Mouse (Mus musculus): ENCODE data around the gene Man1a.

The Man1a gene

DNA sequence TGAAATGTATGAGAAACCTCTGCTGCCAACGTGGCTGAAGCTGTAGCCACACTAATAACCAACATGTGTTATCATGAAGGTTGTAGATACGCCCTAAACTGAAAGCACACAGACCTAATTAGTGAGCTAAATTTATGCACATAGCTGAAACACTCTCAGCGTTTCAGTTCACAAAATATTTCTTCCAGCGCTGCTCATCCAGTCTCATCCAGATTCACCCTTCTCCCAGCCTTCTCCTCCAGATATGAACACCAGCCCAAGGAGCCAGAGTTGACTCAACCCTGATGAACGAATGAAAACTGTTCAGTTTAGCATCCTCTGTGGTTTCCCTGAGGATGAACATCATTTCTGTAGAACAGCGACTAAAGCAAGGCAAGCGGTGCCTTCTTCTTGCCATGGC, 15.8 kb downstream of the Man1a start:
- no peak for DNase-seq

DNA sequence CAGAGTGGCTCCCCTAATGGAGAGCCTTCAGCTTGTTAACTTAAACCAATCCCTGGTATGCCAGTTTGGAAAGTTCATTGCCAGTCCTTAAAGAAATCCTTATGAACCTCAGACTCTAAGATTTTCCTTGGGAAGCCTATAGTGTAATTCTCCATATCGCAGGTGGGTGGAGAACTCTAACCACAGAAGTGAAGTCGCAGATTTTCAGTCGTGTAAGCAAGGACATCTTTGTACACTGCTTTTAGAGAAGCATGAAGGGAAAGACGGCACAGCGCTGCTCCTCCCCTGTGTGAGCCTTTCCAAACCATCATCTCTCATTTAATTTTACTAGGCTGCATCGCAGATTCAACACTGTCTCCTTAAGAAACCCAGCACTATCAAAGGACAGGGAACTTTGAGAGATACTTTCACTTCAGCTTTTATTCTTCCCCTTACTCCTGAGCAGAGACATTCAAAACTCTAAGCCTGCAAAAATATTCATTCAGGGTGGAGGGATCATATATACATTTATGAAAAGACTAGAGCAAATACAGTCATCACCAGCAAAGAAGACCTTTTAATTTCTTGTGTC, 16.6 kb downstream of the Man1a start:
- DNase-seq, result no peak

DNA sequence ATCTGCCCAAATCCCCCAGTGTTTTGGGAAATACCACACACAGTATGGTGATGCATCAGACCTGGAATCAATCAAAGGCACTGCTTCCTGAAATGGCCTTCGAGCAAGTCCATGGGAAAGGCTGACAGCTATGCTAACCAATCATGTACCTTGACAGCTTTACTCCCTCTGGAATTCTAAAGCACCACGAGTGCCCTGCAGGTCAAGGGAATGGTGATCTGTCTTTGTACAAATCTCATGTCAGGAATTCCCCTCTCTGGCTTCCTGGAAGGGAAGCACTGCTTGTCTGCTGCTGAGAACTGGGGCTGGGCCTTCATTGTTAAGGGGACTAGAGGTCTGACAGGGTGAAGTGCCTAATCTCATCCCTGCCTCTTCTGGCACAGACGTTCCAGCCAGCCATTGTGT, 17.3 kb downstream of the Man1a start:
- DNase-seq, result no peak

DNA sequence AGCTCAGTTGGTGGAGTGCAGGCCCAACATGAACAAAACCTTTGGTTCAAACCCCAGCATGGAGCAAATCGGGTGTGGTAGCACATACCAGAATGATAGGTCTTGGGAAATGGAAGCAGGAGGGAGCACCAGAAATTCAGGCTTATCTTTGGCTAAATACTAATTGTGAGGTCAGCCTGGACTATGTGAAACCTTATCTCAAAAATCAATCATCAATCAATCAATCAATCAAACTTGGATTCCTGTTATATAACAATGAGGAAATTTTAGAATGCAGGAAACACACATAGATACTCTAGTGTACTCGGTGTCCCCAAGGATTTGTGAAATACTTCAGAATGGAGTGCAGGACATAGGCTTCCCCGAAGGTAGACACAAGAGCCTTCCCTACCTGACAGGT, 17.8 kb downstream of the Man1a start:
- no peak for DNase-seq

DNA sequence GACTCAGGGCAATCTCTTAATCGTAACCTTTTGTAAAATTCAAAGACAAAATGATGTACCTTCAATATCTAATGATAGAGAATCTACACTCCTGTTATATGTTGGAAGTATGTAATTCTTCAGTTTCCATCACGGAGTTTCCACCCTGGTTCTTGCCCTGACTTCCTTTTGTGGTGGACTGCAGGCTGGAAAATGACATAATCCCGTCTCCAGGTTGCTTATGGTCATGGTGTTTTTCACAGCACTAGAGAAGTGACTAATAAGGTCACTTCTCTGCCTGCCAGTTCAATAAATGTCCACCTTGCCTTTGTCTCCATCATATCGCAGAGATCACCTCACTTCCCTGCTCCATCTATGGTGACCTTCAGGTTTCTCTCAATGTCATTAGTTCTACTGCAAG, 22.2 kb downstream of the Man1a start:
- DNase-seq, result no peak

DNA sequence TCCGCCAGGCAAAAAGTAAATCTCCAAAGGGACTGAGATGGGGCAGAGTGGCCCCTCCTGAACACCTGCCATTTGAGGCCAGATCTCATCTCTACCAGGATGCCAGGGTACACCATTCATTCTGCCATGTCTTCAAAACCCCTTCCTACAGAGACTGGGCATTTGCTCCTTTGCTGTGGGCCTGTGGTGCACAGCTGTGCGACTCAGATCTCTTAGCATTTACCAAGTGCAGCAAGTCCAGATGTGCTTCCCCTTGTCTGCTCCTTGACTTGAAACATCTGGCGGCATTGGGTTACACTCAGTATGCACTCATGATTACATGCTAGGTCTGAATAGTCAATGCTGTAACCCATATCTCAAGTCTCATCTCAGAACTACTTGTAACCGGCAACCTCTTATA, 28.5 kb downstream of the Man1a start:
- no peak for DNase-seq

- DNase-seq, result no peak
Measured at GRCm38 (mm10) chr10:54043358-54043757, 33.1 kb downstream of the Man1a start.

DNA sequence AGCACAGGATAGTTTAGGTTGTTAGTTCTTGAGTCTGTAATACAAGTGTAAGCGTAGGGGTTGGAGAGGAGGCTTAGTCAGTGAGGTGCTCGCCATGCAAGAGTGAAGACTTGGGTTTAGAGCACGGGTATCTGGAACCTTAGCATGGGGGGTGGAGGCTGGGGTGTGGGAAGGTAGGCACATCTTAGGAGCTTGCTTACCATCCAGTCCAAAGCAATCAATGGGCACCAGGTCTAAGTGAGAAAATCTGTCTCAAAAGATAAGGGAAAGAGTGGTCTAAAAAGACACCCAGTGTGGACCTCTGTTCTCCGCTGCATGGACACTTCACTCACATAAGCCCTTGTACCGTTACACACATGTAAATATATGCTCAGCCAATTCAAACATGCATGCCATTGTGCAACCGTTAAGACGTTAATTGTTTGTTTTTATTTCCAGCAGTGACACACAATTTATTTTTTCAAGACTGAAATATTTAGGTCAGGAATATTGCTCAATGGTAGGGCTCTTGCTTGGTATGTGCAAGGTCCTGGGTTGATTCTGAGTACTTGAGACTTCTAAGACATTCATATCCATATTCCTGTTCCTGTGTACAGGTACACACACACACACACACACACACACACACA, 34.1 kb downstream of the Man1a start:
- no peak for DNase-seq

GRCm38 (mm10) chr10:54040261-54041165, 35.9 kb downstream of the Man1a start:
- no peak for DNase-seq

GRCm38 (mm10) chr10:54039754-54040153, 36.7 kb downstream of the Man1a start:
- no peak for DNase-seq

GRCm38 (mm10) chr10:54038734-54039133, 37.7 kb downstream of the Man1a start:
- no peak for DNase-seq

- no peak for DNase-seq
Measured at GRCm38 (mm10) chr10:54038180-54038579, 38.2 kb downstream of the Man1a start.

- DNase-seq, result no peak
Measured at GRCm38 (mm10) chr10:54037348-54038010, 38.9 kb downstream of the Man1a start.

DNA sequence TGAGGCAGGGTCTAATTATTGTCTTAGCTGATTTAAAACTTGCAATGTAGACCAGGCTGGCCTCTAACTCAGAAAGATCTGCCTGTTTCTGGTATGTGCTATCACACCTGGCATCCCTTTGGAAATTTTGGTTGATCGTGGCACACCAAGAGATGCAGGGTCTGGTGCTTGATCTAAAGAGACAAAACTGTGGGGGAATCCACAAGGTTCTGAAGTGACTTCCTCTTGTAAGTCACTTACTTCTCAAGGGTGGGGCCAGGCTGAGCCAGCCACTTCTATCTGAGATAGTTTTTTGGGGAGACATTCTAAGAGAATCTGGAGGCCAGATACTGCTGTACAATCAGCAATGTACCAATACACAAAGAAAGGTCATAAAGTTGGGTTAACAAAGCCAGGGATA, 40.8 kb downstream of the Man1a start:
- no peak for DNase-seq

DNA sequence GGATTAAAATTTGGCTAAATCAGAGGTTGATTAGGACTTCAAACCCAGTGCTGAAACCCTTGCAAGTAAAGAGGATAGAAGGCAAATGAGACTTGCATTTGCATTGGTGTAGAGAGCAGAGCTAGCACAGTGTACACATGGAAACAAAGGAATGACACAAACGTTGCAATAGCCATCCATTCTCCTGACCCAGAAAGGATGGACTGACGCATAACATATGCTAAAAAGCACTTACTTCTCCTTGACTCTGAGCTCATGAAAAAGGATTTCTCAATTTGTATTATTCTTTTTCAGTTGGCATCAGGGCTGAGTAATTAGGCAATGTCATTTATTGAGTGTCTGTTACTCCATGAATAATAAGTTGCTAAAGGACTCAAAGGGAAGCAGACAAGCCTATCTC, 41.6 kb downstream of the Man1a start:
- no peak for DNase-seq

GRCm38 (mm10) chr10:54032316-54033092, 43.9 kb downstream of the Man1a start:
- DNase-seq, result no peak

GRCm38 (mm10) chr10:54028866-54029265, 47.5 kb downstream of the Man1a start:
- no peak for DNase-seq

DNA sequence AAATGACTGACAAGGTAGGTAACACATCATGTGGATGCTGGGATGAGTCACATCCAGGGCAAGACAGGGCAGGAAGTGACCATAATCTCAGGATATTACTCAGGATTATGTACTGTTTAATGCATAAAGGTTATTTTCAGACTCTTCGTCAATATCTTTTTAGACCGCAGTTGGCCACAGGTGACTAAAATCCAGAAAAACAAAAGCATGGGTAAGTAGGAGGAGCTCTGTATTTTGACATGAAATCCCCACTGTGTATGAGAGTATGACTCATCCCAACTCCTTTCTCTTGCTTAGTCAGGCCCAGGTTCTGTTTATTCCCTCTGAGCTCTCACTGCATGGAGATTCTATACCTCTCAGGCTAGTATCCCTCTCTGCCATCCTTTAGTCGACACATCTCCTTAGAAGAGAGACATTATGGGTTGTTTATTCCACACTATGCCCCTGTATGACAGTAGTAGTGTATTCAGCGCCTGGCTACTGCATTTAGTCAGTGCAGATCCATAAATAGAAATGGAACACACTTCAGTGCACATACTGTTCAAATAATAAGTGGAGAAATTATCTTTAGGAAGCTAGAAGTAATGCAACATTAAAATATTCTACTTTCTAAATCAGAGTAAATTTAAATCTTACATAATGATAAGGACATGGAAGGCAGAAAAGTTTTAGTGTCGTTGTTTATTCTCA, 49.5 kb downstream of the Man1a start:
- no peak for DNase-seq

GRCm38 (mm10) chr10:54026101-54026500, 50.3 kb downstream of the Man1a start:
- DNase-seq, result no peak

- DNase-seq, result no peak
Measured at GRCm38 (mm10) chr10:54017904-54018454, 58.4 kb downstream of the Man1a start.

GRCm38 (mm10) chr10:54014116-54014758, 62.2 kb downstream of the Man1a start:
- DNase-seq, result no peak
